Mouse (Mus musculus): Measurements from ENCODE around the gene Slc12a1. TPM values are rescaled to one million over a fixed set of nuclear protein-coding genes. Genes with fewer than 3 reads are reported as not detected.

Slc12a1 gene
- total and polyA plus RNA-seq, 3 experiments, result 0.04 to 0.05 TPM; not detected in 1

GRCm38 (mm10) chr2:125254630-125255029 is 102.3 kb downstream of the Slc12a1 start:
- no peak for DNase-seq (ENCODE audit: extremely low read depth)
- peaks cover 66 to 89% of the 10 kb centered on the region in 2 experiments for H3K36me3 ChIP-seq (replicated peaks in 1 of 2; ENCODE audit: control insufficient read depth in 1 of 2, insufficient read depth in 1 of 2, low read length in 1 of 2)
- H3K4me1 ChIP-seq (ENCODE audit: control insufficient read depth in 1 of 2, insufficient read depth in 2 of 2), result peaks cover 4 to 24% of the 10 kb centered on the region in 2 experiments; a peak in 2 of 4 replicates
- H3K9me3 ChIP-seq (replicated peaks; ENCODE audit: low read length), result peaks cover 3% of the 10 kb centered on the region
- H3K4me3 ChIP-seq (replicated peaks in 1 of 3; ENCODE audit: low read depth in 2 of 3, low read length in 2 of 3, poor library complexity in 1 of 3), result no peak overlapping the region
- no peak overlapping the region for H3K9ac ChIP-seq (ENCODE audit: insufficient read depth, low read depth)
- TF ChIP-seq SMC3 (IDR thresholded peaks at IDR 0.05; ENCODE audit: low read depth, low read length) (no peak), E2F4 (IDR thresholded peaks at IDR 0.05; ENCODE audit: insufficient replicate concordance, low read depth, low read length) (no peak), EP300 (IDR thresholded peaks at IDR 0.05; ENCODE audit: low read length) (no peak), ZMIZ1 (IDR thresholded peaks at IDR 0.05; ENCODE audit: low read depth, low read length) (no peak), KAT2A (IDR thresholded peaks at IDR 0.05; ENCODE audit: insufficient replicate concordance, low read length) (no peak), USF2 (conservative IDR thresholded peaks at IDR 0.05; ENCODE audit: low read depth, low read length) (no peak), JUN (IDR thresholded peaks at IDR 0.05; ENCODE audit: insufficient read depth, low read depth, low read length) (no peak), RCOR1 (conservative IDR thresholded peaks at IDR 0.05; ENCODE audit: low read depth, low read length) (no peak)
- H3K4me2 ChIP-seq (ENCODE audit: insufficient read depth, low read depth, poor library complexity, severe bottlenecking), result no peak overlapping the region
- no peak overlapping the region for H3K27ac ChIP-seq (ENCODE audit: insufficient read depth, low read depth)
- dilution Hi-C loops (cut with MboI; ENCODE audit: extremely low pct_ligation_motif_present, extremely low pct_unique_long_range_greater_than_20kb, low sequenced_read_pairs), result no loop called here
- H3K79me2 ChIP-seq (replicated peaks; ENCODE audit: control insufficient read depth, extremely low read depth, insufficient read depth, poor library complexity, severe bottlenecking), result peaks cover 57% of the 10 kb centered on the region
- in situ Hi-C loops (cut with MboI; ENCODE audit: low pct_ligation_motif_present, low pct_unique_long_range_greater_than_20kb, low sequenced_read_pairs), result no loop called here
- H3K27me3 ChIP-seq (replicated peaks), result no peaks in the 10 kb centered on the region

DNA sequence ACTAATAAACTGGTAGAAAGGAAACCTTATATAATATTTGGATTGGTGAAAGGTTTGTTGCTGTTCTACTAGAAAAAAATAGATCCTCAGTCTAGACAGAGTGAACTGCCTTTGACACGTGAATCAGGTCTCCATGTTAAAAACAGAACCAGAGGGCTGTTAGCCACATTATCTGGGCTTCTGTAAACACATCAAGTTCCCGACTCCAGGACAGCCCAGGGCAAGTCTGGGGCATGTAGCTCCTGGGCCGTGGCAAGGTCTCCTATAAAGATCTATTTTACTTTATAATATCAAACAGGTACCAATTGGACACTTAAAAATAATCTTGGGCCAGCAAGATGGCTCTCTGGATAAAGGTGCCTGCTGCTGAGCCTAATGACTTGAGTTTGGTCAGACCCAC is 103.6 kb downstream of the Slc12a1 start:
- Histone ChIP-seq H3K27me3 (replicated peaks) (no peaks in the 10 kb centered on the region), H3K4me3 (replicated peaks in 1 of 3; ENCODE audit: low read depth in 2 of 3, low read length in 2 of 3, poor library complexity in 1 of 3) (no peak overlapping the region), H3K4me2 (ENCODE audit: insufficient read depth, low read depth, poor library complexity, severe bottlenecking) (no peak overlapping the region), H3K9me3 (replicated peaks; ENCODE audit: low read length) (peaks cover 3% of the 10 kb centered on the region), H3K27ac (ENCODE audit: insufficient read depth, low read depth) (no peak overlapping the region), H3K9ac (ENCODE audit: insufficient read depth, low read depth) (no peak overlapping the region), H3K4me1 (ENCODE audit: control insufficient read depth in 1 of 2, insufficient read depth in 2 of 2) (peaks cover 4 to 16% of the 10 kb centered on the region in 2 experiments; a peak in 2 of 4 replicates), H3K36me3 (replicated peaks in 1 of 2; ENCODE audit: control insufficient read depth in 1 of 2, insufficient read depth in 1 of 2, low read length in 1 of 2) (peaks cover 64 to 92% of the 10 kb centered on the region in 2 experiments), H3K79me2 (replicated peaks; ENCODE audit: control insufficient read depth, extremely low read depth, insufficient read depth, poor library complexity, severe bottlenecking) (peaks cover 45% of the 10 kb centered on the region)
- TF ChIP-seq MAFK (IDR thresholded peaks at IDR 0.05; ENCODE audit: insufficient replicate concordance, low read length) (no peak), MYC (IDR thresholded peaks at IDR 0.05; ENCODE audit: low read depth, low read length) (no peak), SMC3 (IDR thresholded peaks at IDR 0.05; ENCODE audit: low read depth, low read length) (no peak), USF1 (IDR thresholded peaks at IDR 0.05; ENCODE audit: low read depth, low read length) (no peak), UBTF (IDR thresholded peaks at IDR 0.05; ENCODE audit: low read depth, low read length) (no peak), POLR2AphosphoS2 (IDR thresholded peaks at IDR 0.05; ENCODE audit: low read depth, low read length) (0 out of 2 replicates have a peak, but pooled peaks have one; percentile 19), CTCF (conservative IDR thresholded peaks at IDR 0.05 in 1 of 2, IDR thresholded peaks at IDR 0.05 in 1 of 2; ENCODE audit: low read depth in 2 of 2, low read length in 2 of 2) (no peak), CHD1 (IDR thresholded peaks at IDR 0.05; ENCODE audit: low read depth, low read length) (no peak)
- dilution Hi-C loops (cut with MboI; ENCODE audit: extremely low pct_ligation_motif_present, extremely low pct_unique_long_range_greater_than_20kb, low sequenced_read_pairs) (no loop called here), in situ Hi-C loops (cut with MboI; ENCODE audit: low pct_ligation_motif_present, low pct_unique_long_range_greater_than_20kb, low sequenced_read_pairs) (no loop called here)
- no peak for DNase-seq (ENCODE audit: extremely low read depth)

Measured in CH12.LX (cell line).